Mouse (Mus musculus) heart, embryonic 16.5 days (tissue): ENCODE measurements around the gene Tardbp. TPM values are rescaled to one million over a fixed set of nuclear protein-coding genes. Genes with fewer than 3 reads are reported as not detected.

Source experiments
- ATAC-seq: fragments of 200-750 bp; cut with Nextera tagmentation; replicated peaks from 2 replicates; pipeline ENCODE4 v1.8.0; 2017; ENCODE audit warnings: moderate number of reproducible peaks; ENCODE audit not compliant: insufficient read depth, low FRiP score; ENCODE audit errors: extremely low read depth
- H3K27ac ChIP-seq: fragments of 300-500 bp; sonication (generic); 2 replicates; pipeline ENCODE4 v1.5.1; 2014; ENCODE audit warnings: mild to moderate bottlenecking, low read length, control low read depth, moderate library complexity
- H3K27me3 ChIP-seq: fragments of 300-500 bp; sonication (generic); 2 replicates; pipeline ENCODE4 v1.6.1; 2014; ENCODE audit warnings: low read length, mixed read lengths; ENCODE audit not compliant: control insufficient read depth, insufficient read depth
- H3K36me3 ChIP-seq: fragments of 300-500 bp; sonication (generic); 2 replicates; pipeline ENCODE4 v1.6.1; 2014; ENCODE audit not compliant: control insufficient read depth, insufficient read depth
- H3K4me1 ChIP-seq: fragments of 300-500 bp; sonication (generic); 2 replicates; pipeline ENCODE4 v1.6.1; 2014; ENCODE audit warnings: low read length, mixed read lengths; ENCODE audit not compliant: control insufficient read depth, insufficient read depth
- H3K4me2 ChIP-seq: fragments of 300-500 bp; sonication (generic); 2 replicates; pipeline ENCODE4 v1.6.1; 2014; ENCODE audit warnings: low read depth, mild to moderate bottlenecking, control low read depth, low read length
- H3K4me3 ChIP-seq: fragments of 300-500 bp; sonication (generic); 2 replicates; pipeline ENCODE4 v1.5.1; 2014; ENCODE audit warnings: mild to moderate bottlenecking, control low read depth, low read length
- H3K9ac ChIP-seq: fragments of 300-500 bp; sonication (generic); 2 replicates; pipeline ENCODE4 v1.6.1; 2014; ENCODE audit warnings: low read length, control low read depth
- H3K9me3 ChIP-seq: fragments of 300-500 bp; sonication (generic); replicated peaks from 2 replicates; pipeline ENCODE4 v1.6.1; 2016; ENCODE audit warnings: low read length; ENCODE audit not compliant: control insufficient read depth
- WGBS: fragments of 180-500 bp; shearing (Covaris S2); extraction: QIAGEN DNeasy Blood & Tissue Kit; methylation state at CpG from one replicate; pipeline ENCODE4 v1.1.7; 2014; 5-methylcytosine and 5-hydroxymethylcytosine counted together
- polyA plus RNA-seq: library from polyadenylated mRNA; unstranded; fragments of >200 nt; fragmentation: Nextera tagmentation; extraction: Ambion mirVana; gene quantifications from 2 replicates; pipeline ENCODE4 v1.2.1, GENCODE M21; 2015

Tardbp gene
- polyA plus RNA-seq, 1 experiment from 2014 or later, result 194 TPM

- ATAC-seq, result no peak
- H3K9ac ChIP-seq, result no peak overlapping the region
- H3K36me3 ChIP-seq, result peaks cover 11% of the 10 kb centered on the region
- WGBS, result 87% methylated on average over 5 of the region's 5 CpGs
- H3K4me1 ChIP-seq, result peaks cover 12% of the 10 kb centered on the region; the same call in 1 of the 2 replicates
- no peak overlapping the region for H3K4me2 ChIP-seq
- no peaks in the 10 kb centered on the region for H3K27me3 ChIP-seq
- H3K27ac ChIP-seq, result no peak overlapping the region
- H3K9me3 ChIP-seq, result no peaks in the 10 kb centered on the region
- no peak overlapping the region for H3K4me3 ChIP-seq
These were observed 17.0 kb downstream of the Tardbp start for GRCm38 (mm10) chr4:148609805-148610204.

- Histone ChIP-seq H3K4me3 (no peak overlapping the region), H3K4me2 (no peak overlapping the region), H3K36me3 (peaks cover 3% of the 10 kb centered on the region; the same call in 1 of the 2 replicates), H3K27me3 (no peaks in the 10 kb centered on the region), H3K9me3 (no peaks in the 10 kb centered on the region), H3K27ac (no peak overlapping the region), H3K9ac (no peak overlapping the region), H3K4me1 (peaks cover 12% of the 10 kb centered on the region; the same call in 1 of the 2 replicates)
- peak; percentile 66; the same call in 1 of the 2 replicates for ATAC-seq
- WGBS, result 22% methylated on average over 5 of the region's 5 CpGs
These were observed 19.1 kb downstream of the Tardbp start for GRCm38 (mm10) chr4:148607758-148608157.

GRCm38 (mm10) chr4:148604541-148605165, 22.2 kb downstream of the Tardbp start:
- Histone ChIP-seq H3K9ac (no peak overlapping the region), H3K36me3 (no peaks in the 10 kb centered on the region), H3K9me3 (no peaks in the 10 kb centered on the region), H3K27ac (no peak overlapping the region), H3K4me3 (no peak overlapping the region), H3K4me2 (no peak overlapping the region), H3K27me3 (no peaks in the 10 kb centered on the region), H3K4me1 (peaks cover 7% of the 10 kb centered on the region; the same call in 1 of the 2 replicates)
- no peak for ATAC-seq
- 87% methylated on average over 3 of the region's 3 CpGs for WGBS

- Histone ChIP-seq H3K9ac (no peak overlapping the region), H3K4me3 (no peak overlapping the region), H3K9me3 (no peaks in the 10 kb centered on the region), H3K4me1 (peaks cover 7% of the 10 kb centered on the region; the same call in 1 of the 2 replicates), H3K27me3 (no peaks in the 10 kb centered on the region), H3K36me3 (no peaks in the 10 kb centered on the region), H3K4me2 (no peak overlapping the region), H3K27ac (no peak overlapping the region)
- ATAC-seq, result no peak
- WGBS, result 74% methylated on average over 7 of the region's 7 CpGs
These were observed 22.7 kb downstream of the Tardbp start for GRCm38 (mm10) chr4:148604141-148604540.

GRCm38 (mm10) chr4:148603376-148604139, 23.3 kb downstream of the Tardbp start:
- Histone ChIP-seq H3K27me3 (no peaks in the 10 kb centered on the region), H3K36me3 (peaks cover 4% of the 10 kb centered on the region; the same call in 1 of the 2 replicates), H3K9ac (no peak overlapping the region), H3K27ac (no peak overlapping the region), H3K4me1 (peaks cover 5% of the 10 kb centered on the region; the same call in 1 of the 2 replicates), H3K9me3 (no peaks in the 10 kb centered on the region), H3K4me2 (no peak overlapping the region), H3K4me3 (no peak overlapping the region)
- WGBS, result 66% methylated on average over 10 of the region's 10 CpGs
- no peak for ATAC-seq

GRCm38 (mm10) chr4:148602357-148603120, 24.3 kb downstream of the Tardbp start, which contains the start of gene Masp2:
Masp2 (plus strand) TSS chr4:148602554.
- no peak for ATAC-seq
- no peaks in the 10 kb centered on the region for H3K27me3 ChIP-seq
- 83% methylated on average over 14 of the region's 14 CpGs for WGBS
- no peak within 1 kb of the TSS for H3K27ac ChIP-seq
- peaks cover 7% of the 10 kb centered on the region for H3K36me3 ChIP-seq
- no peak within 1 kb of the TSS for H3K4me2 ChIP-seq
- no peak within 1 kb of the TSS for H3K9ac ChIP-seq
- H3K9me3 ChIP-seq, result no peaks in the 10 kb centered on the region
- H3K4me3 ChIP-seq, result no peak within 1 kb of the TSS
- no peaks in the 10 kb centered on the region for H3K4me1 ChIP-seq

GRCm38 (mm10) chr4:148601871-148602270, 24.9 kb downstream of the Tardbp start:
- ATAC-seq, result no peak
- H3K9ac ChIP-seq, result no peak overlapping the region
- peaks cover 12% of the 10 kb centered on the region for H3K36me3 ChIP-seq
- H3K27me3 ChIP-seq, result no peaks in the 10 kb centered on the region
- H3K9me3 ChIP-seq, result no peaks in the 10 kb centered on the region
- 65% methylated on average over 4 of the region's 4 CpGs for WGBS
- H3K27ac ChIP-seq, result no peak overlapping the region
- H3K4me2 ChIP-seq, result no peak overlapping the region
- H3K4me3 ChIP-seq, result no peak overlapping the region
- H3K4me1 ChIP-seq, result no peaks in the 10 kb centered on the region

GRCm38 (mm10) chr4:148600316-148600715, 26.5 kb downstream of the Tardbp start:
- no peak for ATAC-seq
- Histone ChIP-seq H3K36me3 (peaks cover 25% of the 10 kb centered on the region), H3K4me3 (no peak overlapping the region), H3K9me3 (no peaks in the 10 kb centered on the region), H3K27me3 (no peaks in the 10 kb centered on the region), H3K4me1 (no peaks in the 10 kb centered on the region), H3K9ac (no peak overlapping the region), H3K4me2 (no peak overlapping the region), H3K27ac (no peak overlapping the region)
- 90% methylated on average over 4 of the region's 4 CpGs for WGBS
